Mouse (Mus musculus): ENCODE measurements around the gene Hist1h2bg. TPM values are rescaled to one million over a fixed set of nuclear protein-coding genes. Genes with fewer than 3 reads are reported as not detected.
A peak's percentile ranks its signal among the peaks of the same experiment; 100 is the strongest.
"Not testable (repeated sequence)": the region's sequence is repeated elsewhere in the genome, so short reads cannot be mapped to it uniquely, and the experiment has no call there.

Hist1h2bg gene
- polyA plus RNA-seq, 1 experiment from 2014 or later, result 17.0 TPM

DNA sequence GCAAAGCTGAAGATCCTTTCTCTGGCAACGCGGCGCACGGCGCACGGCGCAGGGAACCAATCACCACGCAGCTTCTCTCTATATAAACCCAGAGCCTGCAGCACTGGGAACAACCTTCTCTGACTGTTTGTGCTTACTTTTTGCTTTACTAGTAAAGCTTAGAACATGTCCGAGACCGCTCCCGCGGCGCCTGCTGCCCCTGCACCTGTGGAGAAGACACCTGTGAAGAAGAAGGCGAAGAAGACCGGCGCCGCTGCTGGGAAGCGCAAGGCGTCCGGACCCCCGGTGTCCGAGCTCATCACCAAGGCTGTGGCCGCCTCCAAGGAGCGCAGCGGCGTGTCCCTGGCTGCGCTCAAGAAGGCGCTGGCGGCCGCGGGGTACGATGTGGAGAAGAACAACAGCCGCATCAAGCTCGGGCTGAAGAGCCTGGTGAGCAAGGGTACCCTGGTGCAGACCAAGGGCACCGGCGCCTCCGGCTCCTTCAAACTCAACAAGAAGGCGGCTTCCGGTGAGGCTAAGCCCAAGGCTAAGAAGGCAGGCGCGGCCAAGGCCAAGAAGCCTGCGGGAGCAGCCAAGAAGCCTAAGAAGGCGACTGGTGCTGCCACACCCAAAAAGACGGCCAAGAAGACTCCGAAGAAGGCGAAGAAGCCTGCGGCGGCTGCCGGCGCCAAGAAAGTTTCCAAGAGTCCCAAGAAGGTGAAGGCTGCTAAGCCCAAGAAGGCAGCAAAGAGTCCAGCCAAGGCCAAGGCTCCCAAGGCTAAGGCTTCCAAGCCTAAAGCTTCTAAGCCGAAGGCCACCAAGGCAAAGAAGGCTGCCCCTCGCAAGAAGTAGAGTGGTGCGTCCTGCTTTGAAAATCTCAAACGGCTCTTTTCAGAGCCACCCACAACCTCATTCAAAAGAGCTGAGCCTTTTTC is 16.0 kb upstream of the Hist1h2bg start:
- Histone ChIP-seq H3K9me3 (no peaks in the 10 kb centered on the region), H3K27ac (peak overlapping the region; percentile 98), H3K36me3 (no peaks in the 10 kb centered on the region), H3K27me3 (replicated peaks) (no peaks in the 10 kb centered on the region), H3K9ac (peak overlapping the region; percentile 76), H3K4me1 (peaks cover 12% of the 10 kb centered on the region), H3K4me3 (replicated peaks) (peak overlapping the region; percentile 56), H3K4me2 (peak overlapping the region; percentile 89)
- peak; percentile 84 for ATAC-seq (ENCODE audit: insufficient read depth, low FRiP score, low read depth)
- under 1% methylated on average over 54 of the region's 54 CpGs for WGBS

DNA sequence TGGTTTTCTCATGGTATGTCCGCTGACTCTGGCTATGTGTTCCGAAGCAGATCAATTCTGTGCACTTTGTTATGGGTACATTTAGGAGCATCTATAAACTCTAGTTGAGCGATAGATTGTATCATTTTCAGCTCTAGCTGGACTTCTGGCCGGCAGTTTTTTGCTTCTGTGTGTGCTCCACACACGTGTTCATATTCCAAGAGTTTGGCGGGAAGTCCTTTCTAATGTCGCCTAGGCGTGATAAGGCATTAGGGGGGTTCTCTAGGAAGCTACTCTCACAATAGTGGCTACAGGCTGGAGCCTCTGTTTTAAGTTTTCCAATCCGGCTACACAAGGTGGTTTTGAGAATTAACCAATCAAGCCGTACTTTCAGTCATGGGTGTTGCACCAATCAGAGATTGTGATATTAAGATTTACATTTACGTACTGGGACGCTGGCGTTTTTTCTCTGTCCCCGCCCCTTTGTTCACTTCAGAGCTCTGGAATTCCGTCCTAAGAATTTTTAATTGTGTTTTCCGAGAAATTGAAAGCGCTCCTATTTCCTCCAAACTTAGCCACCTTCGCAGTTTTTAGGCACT is 15.3 kb upstream of the Hist1h2bg start:
- under 1% methylated on average over 18 of the region's 18 CpGs for WGBS
- Histone ChIP-seq H3K36me3 (no peaks in the 10 kb centered on the region), H3K9ac (peak overlapping the region; percentile 76; the same call in 1 of the 2 replicates), H3K27me3 (replicated peaks) (no peaks in the 10 kb centered on the region), H3K27ac (peak overlapping the region; percentile 98), H3K4me3 (replicated peaks) (peak overlapping the region; percentile 56), H3K4me2 (peak overlapping the region; percentile 89), H3K4me1 (peaks cover 7% of the 10 kb centered on the region), H3K9me3 (no peaks in the 10 kb centered on the region)
- ATAC-seq (ENCODE audit: insufficient read depth, low FRiP score, low read depth), result peak; percentile 76

DNA sequence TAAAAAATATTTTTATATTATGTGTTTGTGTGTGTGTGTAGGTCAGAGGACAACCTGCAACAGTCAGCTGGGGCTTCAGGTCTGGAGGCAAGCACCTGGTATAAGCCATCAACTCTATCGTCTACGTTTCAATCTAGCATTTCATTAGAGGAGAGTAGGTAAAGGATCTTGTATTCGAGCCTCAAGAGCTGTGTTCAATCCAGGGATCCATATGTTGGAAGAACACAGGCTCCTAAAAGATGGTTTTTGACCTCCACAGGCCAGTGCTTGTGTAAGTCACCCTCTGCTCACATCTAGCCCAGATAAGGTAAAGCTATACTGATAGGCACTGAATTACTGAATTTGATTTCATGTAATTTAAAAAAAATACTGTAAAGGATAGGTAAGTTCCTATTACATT is 14.3 kb upstream of the Hist1h2bg start:
- no peaks in the 10 kb centered on the region for H3K9me3 ChIP-seq
- peaks cover 7% of the 10 kb centered on the region; the same call in 1 of the 2 replicates for H3K4me1 ChIP-seq
- WGBS, result 60% methylated on average over 3 of the region's 3 CpGs
- no peak overlapping the region for H3K9ac ChIP-seq
- H3K27ac ChIP-seq, result peak overlapping the region; percentile 63; the same call in 1 of the 2 replicates
- no peak for ATAC-seq (ENCODE audit: insufficient read depth, low FRiP score, low read depth)
- peak overlapping the region; percentile 27 for H3K4me2 ChIP-seq
- H3K4me3 ChIP-seq (replicated peaks), result 0 out of 2 replicates have a peak overlapping the region, but pooled peaks have one; percentile 4
- no peaks in the 10 kb centered on the region for H3K27me3 ChIP-seq (replicated peaks)
- no peaks in the 10 kb centered on the region for H3K36me3 ChIP-seq

DNA sequence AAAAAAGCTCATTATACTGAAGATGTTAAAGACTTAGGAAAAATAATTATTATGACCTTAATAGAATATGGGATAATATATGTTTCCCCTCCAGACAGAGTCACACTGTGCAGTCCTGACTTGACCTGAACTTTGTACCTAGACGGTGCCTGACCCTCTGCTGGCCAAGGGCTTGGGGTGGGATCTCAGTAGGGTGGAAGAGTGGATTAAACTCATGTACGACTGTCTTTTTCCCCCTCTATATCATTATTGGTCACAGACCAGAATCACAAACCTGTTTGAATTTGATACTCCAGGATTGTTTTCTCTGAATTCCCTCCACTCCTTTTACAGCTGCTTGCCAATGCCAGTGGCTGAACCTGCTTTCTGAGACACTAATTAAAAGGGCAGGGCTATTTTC is 10.5 kb upstream of the Hist1h2bg start:
- H3K27me3 ChIP-seq (replicated peaks); H3K9me3 ChIP-seq; H3K4me2 ChIP-seq; H3K4me1 ChIP-seq; ATAC-seq (ENCODE audit: insufficient read depth, low FRiP score, low read depth); H3K9ac ChIP-seq; H3K4me3 ChIP-seq (replicated peaks); H3K36me3 ChIP-seq: not testable (repeated sequence)
- 15% methylated on average over 2 of the region's 2 CpGs for WGBS
- peak overlapping the region; percentile 61; the same call in 1 of the 2 replicates for H3K27ac ChIP-seq

DNA sequence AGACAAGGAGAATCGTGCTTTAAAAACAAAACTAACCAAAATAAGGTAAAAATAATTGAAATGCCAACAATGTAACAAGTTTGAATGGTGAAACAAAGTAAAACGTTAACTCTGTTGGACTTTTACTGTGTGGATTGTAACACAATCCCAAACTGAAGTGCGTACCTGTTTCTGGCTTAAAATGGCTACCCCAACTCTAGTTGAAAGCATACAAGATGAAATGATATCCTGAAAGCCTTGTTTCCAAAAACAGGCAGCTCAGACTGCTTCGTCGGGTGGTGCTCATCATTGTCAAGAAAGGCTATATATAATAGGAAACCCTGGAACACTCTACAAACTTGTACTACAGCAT is 9.7 kb upstream of the Hist1h2bg start:
- H3K9me3 ChIP-seq; H3K36me3 ChIP-seq; H3K27me3 ChIP-seq (replicated peaks); H3K4me1 ChIP-seq; ATAC-seq (ENCODE audit: insufficient read depth, low FRiP score, low read depth); H3K9ac ChIP-seq: not testable (repeated sequence)
- Histone ChIP-seq H3K4me2 (peak overlapping the region; percentile 70), H3K27ac (peak overlapping the region; percentile 98), H3K4me3 (replicated peaks) (peak overlapping the region; percentile 45)
- 0% methylated on average over 2 of the region's 5 CpGs for WGBS

DNA sequence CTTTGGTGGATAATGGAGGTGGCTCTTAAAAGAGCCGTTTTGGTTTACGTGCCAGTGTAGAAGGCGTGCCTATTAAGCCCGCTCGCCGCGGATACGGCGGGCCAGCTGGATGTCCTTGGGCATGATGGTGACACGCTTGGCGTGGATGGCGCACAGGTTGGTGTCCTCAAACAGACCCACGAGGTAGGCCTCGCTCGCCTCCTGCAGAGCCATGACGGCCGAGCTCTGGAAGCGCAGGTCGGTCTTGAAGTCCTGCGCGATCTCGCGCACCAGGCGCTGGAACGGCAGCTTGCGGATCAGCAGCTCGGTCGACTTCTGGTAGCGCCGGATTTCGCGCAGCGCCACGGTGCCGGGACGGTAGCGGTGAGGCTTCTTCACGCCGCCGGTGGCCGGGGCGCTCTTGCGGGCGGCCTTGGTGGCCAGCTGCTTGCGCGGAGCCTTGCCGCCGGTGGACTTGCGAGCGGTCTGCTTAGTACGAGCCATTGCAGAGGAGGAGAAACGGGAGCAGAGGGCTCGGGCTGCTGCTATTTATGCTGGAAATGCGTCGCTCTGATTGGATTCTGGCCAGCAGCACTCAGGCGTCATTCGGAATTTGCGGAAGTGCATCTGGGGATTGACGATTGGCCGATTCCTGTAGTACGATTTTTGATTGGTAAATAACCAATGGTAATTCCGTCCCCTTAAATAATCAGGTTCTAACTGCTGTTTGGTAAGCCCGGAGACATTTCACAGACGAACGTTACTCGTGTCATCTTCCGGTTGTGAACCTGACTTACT is 9.1 kb upstream of the Hist1h2bg start, which contains the start of gene Hist1h3e:
TSS of gene Hist1h3e (minus strand) at position 487 of the 777 bp plus-strand sequence.
- ATAC-seq (ENCODE audit: insufficient read depth, low FRiP score, low read depth), result peak; percentile 92
- under 1% methylated on average over 62 of the region's 67 CpGs for WGBS
- peak within 1 kb of the TSS; percentile 70 for H3K4me2 ChIP-seq
- H3K9me3 ChIP-seq; H3K27me3 ChIP-seq (replicated peaks); H3K36me3 ChIP-seq; H3K4me1 ChIP-seq: not testable (repeated sequence)
- H3K4me3 ChIP-seq (replicated peaks), result peak within 1 kb of the TSS; percentile 45
- H3K9ac ChIP-seq, result 0 out of 2 replicates have a peak within 1 kb of the TSS, but pooled peaks have one; percentile 5
- H3K27ac ChIP-seq, result peak within 1 kb of the TSS; percentile 98

DNA sequence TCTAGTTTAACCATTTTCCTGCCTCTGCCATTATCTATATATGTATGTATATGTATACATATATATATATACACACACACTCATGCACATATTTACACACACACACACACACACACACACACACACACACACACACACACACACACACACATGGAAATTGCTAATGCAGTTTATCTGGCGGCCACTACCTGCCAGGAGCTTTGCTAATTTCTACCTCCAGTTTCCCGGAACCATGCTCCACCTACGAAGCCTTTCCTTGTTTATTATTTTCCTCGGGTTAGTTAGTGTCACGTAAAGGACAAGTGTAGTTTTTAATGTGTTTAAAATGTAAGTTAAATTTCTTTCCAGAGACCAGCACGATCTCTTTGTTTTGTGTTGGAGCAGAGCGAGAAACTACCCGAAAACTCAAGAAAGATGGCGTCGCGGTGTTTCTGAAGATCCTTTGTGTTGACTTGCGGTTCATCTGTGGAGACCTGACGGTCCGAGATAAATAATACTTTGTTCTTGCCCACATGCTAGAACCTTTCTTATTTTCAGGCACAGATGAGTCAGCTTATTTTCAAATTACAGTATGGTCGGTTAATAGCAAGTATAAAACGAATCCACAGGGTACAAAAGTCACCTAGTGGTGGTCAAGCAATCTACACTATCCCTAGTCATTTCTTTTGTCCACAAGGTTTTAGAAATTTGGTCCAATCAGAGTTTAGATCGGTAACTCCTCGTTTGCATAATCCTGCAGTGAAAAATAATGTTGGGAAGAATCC is 8.3 kb upstream of the Hist1h2bg start:
- 0 out of 2 replicates have a peak overlapping the region, but pooled peaks have one; percentile 5 for H3K9ac ChIP-seq
- peak; percentile 47; the same call in 1 of the 2 replicates for ATAC-seq (ENCODE audit: insufficient read depth, low FRiP score, low read depth)
- H3K27ac ChIP-seq, result peak overlapping the region; percentile 98
- no peaks in the 10 kb centered on the region for H3K9me3 ChIP-seq
- H3K4me3 ChIP-seq (replicated peaks), result peak overlapping the region; percentile 45
- H3K27me3 ChIP-seq (replicated peaks), result no peaks in the 10 kb centered on the region
- H3K36me3 ChIP-seq, result no peaks in the 10 kb centered on the region
- H3K4me1 ChIP-seq, result no peaks in the 10 kb centered on the region
- H3K4me2 ChIP-seq, result peak overlapping the region; percentile 70
- WGBS, result 2% methylated on average over 18 of the region's 18 CpGs

DNA sequence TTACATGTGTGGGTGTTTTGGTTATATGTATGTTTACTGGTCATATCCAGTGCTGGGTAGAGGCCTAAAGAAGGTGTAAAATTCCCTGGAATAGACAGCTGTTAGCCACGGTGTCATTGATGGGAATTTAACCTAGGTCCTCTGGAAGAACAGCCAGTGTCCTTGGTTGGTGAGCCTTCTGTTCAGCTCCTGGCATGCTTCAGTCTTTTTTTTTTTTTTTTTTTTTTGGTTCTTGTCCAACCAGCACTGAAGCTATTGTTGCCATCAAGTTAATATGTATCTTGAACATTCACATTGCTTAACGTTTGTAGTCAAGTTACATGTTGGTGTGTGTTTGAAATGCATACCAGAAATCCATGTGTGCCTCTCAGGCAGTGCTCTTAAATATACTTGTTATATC is 6.7 kb upstream of the Hist1h2bg start:
- no peaks in the 10 kb centered on the region for H3K27me3 ChIP-seq (replicated peaks)
- H3K9me3 ChIP-seq, result no peaks in the 10 kb centered on the region
- H3K4me3 ChIP-seq (replicated peaks), result no peak overlapping the region
- no peak overlapping the region for H3K9ac ChIP-seq
- H3K27ac ChIP-seq, result no peak overlapping the region
- 84% methylated on average over 2 of the region's 2 CpGs for WGBS
- ATAC-seq (ENCODE audit: insufficient read depth, low FRiP score, low read depth), result no peak
- H3K4me1 ChIP-seq, result no peaks in the 10 kb centered on the region
- no peaks in the 10 kb centered on the region for H3K36me3 ChIP-seq
- H3K4me2 ChIP-seq, result no peak overlapping the region

DNA sequence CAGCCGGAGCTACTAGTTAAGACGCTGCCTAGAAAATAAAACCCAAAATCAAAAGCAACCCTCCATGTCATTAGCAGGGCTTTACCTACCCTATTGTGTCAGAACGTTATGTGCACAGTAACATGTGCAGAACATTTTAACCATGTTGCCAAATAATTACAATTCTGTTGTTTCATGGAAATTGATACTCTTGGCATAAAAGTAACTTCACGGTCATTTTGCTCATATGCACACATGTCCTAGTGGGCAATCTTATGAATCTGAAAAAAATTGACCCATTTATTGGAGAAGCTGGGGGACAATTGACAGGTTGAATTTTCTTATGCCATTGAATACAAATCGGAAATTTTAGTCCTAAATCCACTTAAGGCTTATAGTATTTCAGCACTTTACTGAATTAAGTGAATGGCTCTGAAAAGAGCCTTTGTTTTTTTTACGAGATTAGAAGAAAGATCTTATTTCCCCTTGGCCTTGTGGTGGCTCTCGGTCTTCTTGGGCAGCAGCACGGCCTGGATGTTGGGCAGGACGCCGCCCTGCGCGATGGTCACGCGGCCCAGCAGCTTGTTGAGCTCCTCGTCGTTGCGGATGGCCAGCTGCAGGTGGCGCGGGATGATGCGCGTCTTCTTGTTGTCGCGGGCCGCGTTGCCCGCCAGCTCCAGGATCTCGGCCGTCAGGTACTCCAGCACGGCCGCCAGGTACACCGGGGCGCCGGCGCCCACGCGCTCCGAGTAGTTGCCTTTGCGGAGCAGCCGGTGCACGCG is 755 bp upstream of the Hist1h2bg start:
- ATAC-seq (ENCODE audit: insufficient read depth, low FRiP score, low read depth), result not testable (repeated sequence)
- 1% methylated on average over 27 of the region's 41 CpGs for WGBS
- peak overlapping the region; percentile 9; the same call in 1 of the 2 replicates for H3K9ac ChIP-seq

DNA sequence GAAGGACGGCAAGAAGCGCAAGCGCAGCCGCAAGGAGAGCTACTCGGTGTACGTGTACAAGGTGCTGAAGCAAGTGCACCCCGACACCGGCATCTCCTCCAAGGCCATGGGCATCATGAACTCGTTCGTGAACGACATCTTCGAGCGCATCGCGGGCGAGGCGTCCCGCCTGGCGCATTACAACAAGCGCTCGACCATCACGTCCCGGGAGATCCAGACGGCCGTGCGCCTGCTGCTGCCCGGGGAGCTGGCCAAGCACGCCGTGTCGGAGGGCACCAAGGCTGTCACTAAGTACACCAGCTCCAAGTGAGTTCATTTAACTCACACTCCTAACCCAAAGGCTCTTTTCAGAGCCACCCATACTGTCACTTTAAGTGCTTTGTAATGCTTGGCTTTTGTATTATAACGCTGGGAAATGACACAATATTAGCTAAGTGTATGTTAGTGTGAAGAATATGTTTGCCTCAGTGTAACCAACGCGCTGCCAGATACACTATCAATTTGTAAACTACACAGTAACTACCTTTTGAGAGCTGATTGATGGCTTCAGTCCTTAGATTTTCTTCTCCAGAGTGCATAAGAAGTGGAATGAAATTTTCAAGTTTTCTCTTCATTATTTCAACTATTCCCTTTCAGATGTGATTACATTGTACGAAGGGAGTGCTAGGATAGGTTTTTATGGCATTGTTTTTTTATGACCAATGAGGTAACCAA is 465 bp downstream of the Hist1h2bg start:
- H3K27me3 ChIP-seq (replicated peaks); H3K9me3 ChIP-seq; H3K36me3 ChIP-seq; H3K4me1 ChIP-seq; ATAC-seq (ENCODE audit: insufficient read depth, low FRiP score, low read depth): not testable (repeated sequence)
- peak overlapping the region; percentile 41; the same call in 1 of the 2 replicates for H3K9ac ChIP-seq
- peak overlapping the region; percentile 47 for H3K4me3 ChIP-seq (replicated peaks)
- 0% methylated on average over 15 of the region's 34 CpGs for WGBS
- peak overlapping the region; percentile 61 for H3K4me2 ChIP-seq
- H3K27ac ChIP-seq, result peak overlapping the region; percentile 98

More for the DNA sequence above, 755 bp upstream of the Hist1h2bg start:
- Histone ChIP-seq H3K4me3 (replicated peaks) (peak overlapping the region; percentile 47), H3K4me2 (peak overlapping the region; percentile 52), H3K27ac (peak overlapping the region; percentile 98)
- H3K27me3 ChIP-seq (replicated peaks); H3K4me1 ChIP-seq; H3K9me3 ChIP-seq; H3K36me3 ChIP-seq: not testable (repeated sequence)
